Mouse (Mus musculus) embryonic facial prominence, embryonic 14.5 days (tissue): Measurements from ENCODE around the gene Trat1. TPM values are rescaled to one million over a fixed set of nuclear protein-coding genes. Genes with fewer than 3 reads are reported as not detected.

Source experiments
- polyA plus RNA-seq: library from polyadenylated mRNA; unstranded; fragments of >200 nt; fragmentation: Nextera tagmentation; extraction: Ambion mirVana; gene quantifications from 2 replicates; pipeline ENCODE4 v1.2.1, GENCODE M21; 2014

Gene Trat1
- polyA plus RNA-seq, 1 experiment from 2014 or later = 0.04 TPM

Other genes with a start within 250 kb of the Trat1 start
- gene Retnlb, start 44.8 kb upstream of the Trat1 start, polyA plus RNA-seq = not detected in 2 replicates
- not detected in 2 replicates for gene Retnla, start 70.5 kb upstream of the Trat1 start, polyA plus RNA-seq
- gene Retnlg, start 100.6 kb upstream of the Trat1 start, polyA plus RNA-seq = 0.74 and 0.76 TPM in 2 replicates
- 33.3 and 40.9 TPM in 2 replicates for gene Dzip3, start 222.1 kb upstream of the Trat1 start, polyA plus RNA-seq
- 24.4 and 25.5 TPM in 2 replicates for gene Cip2a, start 222.2 kb upstream of the Trat1 start, polyA plus RNA-seq